Mouse (Mus musculus) liver, postnatal 0 days (tissue): Measurements from ENCODE around the gene Exoc7. TPM values are rescaled to one million over a fixed set of nuclear protein-coding genes. Genes with fewer than 3 reads are reported as not detected.

Experiments
- ATAC-seq: fragments of 200-750 bp; cut with Nextera tagmentation; 2 replicates; pipeline ENCODE4 v1.8.0; 2017; ENCODE audit warnings: mild to moderate bottlenecking, moderate library complexity
- DNase-seq: peaks from one replicate; pipeline ENCODE4 v3.0.0-alpha.2; 2016
- H3K27ac ChIP-seq: fragments of 300-500 bp; sonication (generic); 2 replicates; pipeline ENCODE4 v1.5.1; 2014; ENCODE audit warnings: antibody characterized with exemption, moderate library complexity, mild to moderate bottlenecking, low read depth
- H3K27me3 ChIP-seq: fragments of 300-500 bp; sonication (generic); 2 replicates; pipeline ENCODE4 v1.6.1; 2014; ENCODE audit warnings: low read length, control low read depth, mixed read lengths; ENCODE audit not compliant: insufficient read depth
- H3K36me3 ChIP-seq: fragments of 300-500 bp; sonication (generic); replicated peaks from 2 replicates; pipeline ENCODE4 v1.6.1; 2014; ENCODE audit warnings: mild to moderate bottlenecking, control low read depth, low read length, moderate library complexity, mixed read lengths; ENCODE audit not compliant: insufficient read depth
- H3K4me1 ChIP-seq: fragments of 300-500 bp; sonication (generic); 2 replicates; pipeline ENCODE4 v1.6.1; 2014; ENCODE audit warnings: antibody characterized with exemption, mild to moderate bottlenecking, control low read depth; ENCODE audit not compliant: insufficient read depth
- H3K4me2 ChIP-seq: fragments of 300-500 bp; sonication (generic); 2 replicates; pipeline ENCODE4 v1.6.1; 2014; ENCODE audit warnings: low read depth, mild to moderate bottlenecking, low read length, moderate library complexity, mixed read lengths
- H3K4me3 ChIP-seq: fragments of 300-500 bp; sonication (generic); 2 replicates; pipeline ENCODE4 v1.5.1; 2014; ENCODE audit warnings: low read depth, low read length
- H3K9ac ChIP-seq: fragments of 300-500 bp; sonication (generic); replicated peaks from 2 replicates; pipeline ENCODE4 v1.6.1; 2014; ENCODE audit warnings: mild to moderate bottlenecking, moderate library complexity
- H3K9me3 ChIP-seq: fragments of 300-500 bp; sonication (generic); 2 replicates; pipeline ENCODE4 v1.6.1; 2016; ENCODE audit warnings: mild to moderate bottlenecking, control low read depth, low read length, mixed read lengths
- CTCF ChIP-seq: sonication (generic); IDR thresholded peaks from 2 replicates; pipeline ENCODE4 v1.5.1; 2016; ENCODE audit warnings: antibody characterized with exemption, low read depth
- EP300 ChIP-seq: IDR thresholded peaks from 2 replicates; pipeline ENCODE4 v1.6.1; 2016; ENCODE audit warnings: antibody characterized with exemption, low read depth, mild to moderate bottlenecking
- WGBS: fragments of 180-500 bp; shearing (Covaris S2); extraction: QIAGEN DNeasy Blood & Tissue Kit; methylation state at CpG from one replicate; pipeline ENCODE4 v1.1.7; 2014; ENCODE audit not compliant: insufficient replicate concordance; 5-methylcytosine and 5-hydroxymethylcytosine counted together
- polyA plus RNA-seq: library from polyadenylated mRNA; unstranded; fragments of >200 nt; fragmentation: Nextera tagmentation; extraction: Ambion mirVana; gene quantifications from 2 replicates; pipeline ENCODE4 v1.2.1, GENCODE M21; 2015

Exoc7 gene
- polyA plus RNA-seq, 1 experiment from 2014 or later: 18.1 TPM

- Histone ChIP-seq H3K36me3 (peaks cover 72% of the 10 kb centered on the region), H3K4me3 (no peak overlapping the region), H3K27ac (peak overlapping the region; percentile 30; the same call in 1 of the 2 replicates), H3K4me1 (0 out of 2 replicates have a peak, but pooled peaks cover 3% of the 10 kb centered on the region), H3K27me3 (no peaks in the 10 kb centered on the region), H3K9me3 (no peaks in the 10 kb centered on the region), H3K9ac (no peak overlapping the region), H3K4me2 (0 out of 2 replicates have a peak overlapping the region, but pooled peaks have one; percentile 24)
- no peak for TF ChIP-seq EP300
- no peak for TF ChIP-seq CTCF
- DNase-seq: no peak
- 30% methylated on average over 9 of the region's 9 CpGs for WGBS
- peak; percentile 38; the same call in 1 of the 2 replicates for ATAC-seq
These were observed 52.4 kb downstream of the Exoc7 start for GRCm38 (mm10) chr11:116254627-116255026.

GRCm38 (mm10) chr11:116253076-116253600 is 53.9 kb downstream of the Exoc7 start:
- Histone ChIP-seq H3K4me1 (0 out of 2 replicates have a peak, but pooled peaks cover 3% of the 10 kb centered on the region), H3K9ac (no peak overlapping the region), H3K4me3 (no peak overlapping the region), H3K4me2 (no peak overlapping the region), H3K36me3 (peaks cover 73% of the 10 kb centered on the region), H3K27ac (no peak overlapping the region), H3K9me3 (no peaks in the 10 kb centered on the region), H3K27me3 (no peaks in the 10 kb centered on the region)
- TF ChIP-seq CTCF: no peak
- TF ChIP-seq EP300: no peak
- no peak for DNase-seq
- WGBS: 50% methylated on average over 3 of the region's 3 CpGs
- no peak for ATAC-seq

GRCm38 (mm10) chr11:116250898-116251297 is 56.1 kb downstream of the Exoc7 start:
- Histone ChIP-seq H3K27ac (no peak overlapping the region), H3K9ac (no peak overlapping the region), H3K9me3 (no peaks in the 10 kb centered on the region), H3K4me1 (0 out of 2 replicates have a peak, but pooled peaks cover 3% of the 10 kb centered on the region), H3K4me3 (no peak overlapping the region), H3K4me2 (no peak overlapping the region), H3K36me3 (peaks cover 85% of the 10 kb centered on the region), H3K27me3 (no peaks in the 10 kb centered on the region)
- no peak for TF ChIP-seq CTCF
- DNase-seq (no peak), ATAC-seq (no peak)
- 86% methylated on average over 8 of the region's 8 CpGs for WGBS

- peaks cover 77% of the 10 kb centered on the region for H3K36me3 ChIP-seq
- DNase-seq (no peak), ATAC-seq (no peak)
- no peak overlapping the region for H3K4me2 ChIP-seq
- H3K27me3 ChIP-seq: no peaks in the 10 kb centered on the region
- no peak overlapping the region for H3K9ac ChIP-seq
- no peak overlapping the region for H3K27ac ChIP-seq
- H3K4me3 ChIP-seq: no peak overlapping the region
- WGBS: 80% methylated on average over 14 of the region's 14 CpGs
- no peaks in the 10 kb centered on the region for H3K4me1 ChIP-seq
- H3K9me3 ChIP-seq: no peaks in the 10 kb centered on the region
- TF ChIP-seq EP300: no peak
- TF ChIP-seq CTCF: no peak
These were observed 59.4 kb downstream of the Exoc7 start for GRCm38 (mm10) chr11:116247502-116248222.

GRCm38 (mm10) chr11:116245616-116246015 is 61.4 kb downstream of the Exoc7 start:
- TF ChIP-seq CTCF: no peak
- no peak for TF ChIP-seq EP300
- DNase-seq: no peak
- Histone ChIP-seq H3K27ac (no peak overlapping the region), H3K9me3 (no peaks in the 10 kb centered on the region), H3K9ac (no peak overlapping the region), H3K36me3 (peaks cover 60% of the 10 kb centered on the region), H3K27me3 (no peaks in the 10 kb centered on the region), H3K4me1 (no peaks in the 10 kb centered on the region; the same call in 1 of the 2 replicates), H3K4me3 (no peak overlapping the region), H3K4me2 (no peak overlapping the region)
- 80% methylated on average over 6 of the region's 6 CpGs for WGBS
- no peak for ATAC-seq

GRCm38 (mm10) chr11:116244580-116244979 is 62.5 kb downstream of the Exoc7 start:
- H3K27ac ChIP-seq: no peak overlapping the region
- H3K27me3 ChIP-seq: no peaks in the 10 kb centered on the region
- 84% methylated on average over 8 of the region's 8 CpGs for WGBS
- H3K36me3 ChIP-seq: peaks cover 50% of the 10 kb centered on the region
- no peak overlapping the region for H3K4me2 ChIP-seq
- TF ChIP-seq CTCF (no peak), EP300 (no peak)
- DNase-seq (no peak), ATAC-seq (no peak)
- H3K4me1 ChIP-seq: no peaks in the 10 kb centered on the region; the same call in 1 of the 2 replicates
- H3K9ac ChIP-seq: no peak overlapping the region
- H3K4me3 ChIP-seq: no peak overlapping the region
- H3K9me3 ChIP-seq: no peaks in the 10 kb centered on the region
